ENCODE assay signal across 12 mouse cellular contexts in genomic region chrX:101126474-101126955, GRCm38 (mm10). TPM values are rescaled to one million over a fixed set of nuclear protein-coding genes. Genes with fewer than 3 reads are reported as not detected.
DNase-seq lines count a peak whose midpoint lies in the region; ATAC-seq and TF ChIP-seq lines count a peak whose summit lies in the region.
"Had no signal": no experiment of that assay in that cellular context is flagged by ENCODE, and none has a peak within 500 bp of the region (broad histone marks: within the 10 kb centered on the region; RNA-seq: fewer than 3 reads in every experiment).

No protein-coding gene starts in this region.

- ATAC-seq in kidney, embryonic 16.5 days (ENCODE audit: low FRiP score, low TSS enrichment) = peak; percentile 49; the same call in 1 of the 2 replicates
- ATAC-seq: forebrain, embryonic 13.5 days had no signal

- peak; percentile 12 to 27 for DNase-seq in lung, adult 18-20 months
- DNase-seq in lung, adult 2 months = no peak
- peak; percentile 14 to 22 for DNase-seq in heart, adult 9 months (ENCODE audit: low spot score in 2 of 2)
- peak; percentile 7 for DNase-seq in urinary bladder, postnatal 14 days (ENCODE audit: low spot score)
- DNase-seq in limb, embryonic 10.5 days (ENCODE audit: low spot score) = no peak
- DNase-seq in thymus, adult 18-20 months = no peak
- no peak for DNase-seq in left cerebral cortex, adult 9 months (ENCODE audit: low spot score in 2 of 2)
- DNase-seq: thymus, postnatal 14 days had no signal

- peak overlapping the region; percentile 16; the same call in 1 of the 2 replicates for H3K27ac ChIP-seq in kidney, embryonic 16.5 days (ENCODE audit: low read length)
- no peak overlapping the region for H3K27ac ChIP-seq in limb, embryonic 10.5 days
- H3K27ac ChIP-seq: forebrain, embryonic 13.5 days; liver, embryonic 15.5 days; neural tube, embryonic 15.5 days had no signal

- TF ChIP-seq CTCF in lung, adult 2 months (IDR thresholded peaks at IDR 0.05; ENCODE audit: insufficient read depth, low read length) = no peak

- no peak overlapping the region for H3K4me2 ChIP-seq in kidney, embryonic 16.5 days (replicated peaks; ENCODE audit: low read depth, low read length)
- H3K4me2 ChIP-seq: forebrain, embryonic 13.5 days; liver, embryonic 15.5 days; neural tube, embryonic 15.5 days had no signal

- H3K9ac ChIP-seq in kidney, embryonic 16.5 days (replicated peaks; ENCODE audit: low read length) = no peak overlapping the region
- H3K9ac ChIP-seq: forebrain, embryonic 13.5 days; liver, embryonic 15.5 days; neural tube, embryonic 15.5 days had no signal

- H3K27me3 ChIP-seq in kidney, embryonic 16.5 days (ENCODE audit: insufficient read depth, low read length) = no peaks in the 10 kb centered on the region; the same call in 1 of the 2 replicates
- peaks cover 36% of the 10 kb centered on the region; the same call in 1 of the 2 replicates for H3K27me3 ChIP-seq in limb, embryonic 10.5 days (ENCODE audit: low read depth, poor library complexity, severe bottlenecking)
- H3K27me3 ChIP-seq: forebrain, embryonic 13.5 days; liver, embryonic 15.5 days; neural tube, embryonic 15.5 days had no signal

- no peak overlapping the region for H3K4me3 ChIP-seq in lung, adult 2 months (replicated peaks; ENCODE audit: extremely low read depth, low read depth, low read length)
- no peak overlapping the region for H3K4me3 ChIP-seq in kidney, embryonic 16.5 days (ENCODE audit: low read length)
- no peak overlapping the region for H3K4me3 ChIP-seq in limb, embryonic 10.5 days
- H3K4me3 ChIP-seq: forebrain, embryonic 13.5 days; liver, embryonic 15.5 days; neural tube, embryonic 15.5 days had no signal

- 56% methylated on average over 7 of the region's 7 CpGs for WGBS in lung, adult 2 months
- WGBS in kidney, embryonic 16.5 days = 53% methylated on average over 7 of the region's 7 CpGs
- WGBS in limb, embryonic 10.5 days = 83% methylated on average over 7 of the region's 7 CpGs

- TF ChIP-seq POLR2A in lung, adult 2 months (IDR thresholded peaks at IDR 0.05; ENCODE audit: borderline replicate concordance, extremely low read depth, low read depth, low read length) = no peak

- H3K9me3 ChIP-seq in kidney, embryonic 16.5 days (ENCODE audit: low read length) = no peaks in the 10 kb centered on the region
- H3K9me3 ChIP-seq in limb, embryonic 10.5 days (replicated peaks) = no peaks in the 10 kb centered on the region
- H3K9me3 ChIP-seq: forebrain, embryonic 13.5 days; liver, embryonic 15.5 days; neural tube, embryonic 15.5 days had no signal

- H3K36me3 ChIP-seq in kidney, embryonic 16.5 days (ENCODE audit: insufficient read depth, low read length) = no peaks in the 10 kb centered on the region
- no peaks in the 10 kb centered on the region for H3K36me3 ChIP-seq in limb, embryonic 10.5 days
- H3K36me3 ChIP-seq: liver, embryonic 15.5 days; neural tube, embryonic 15.5 days had no signal

- no peaks in the 10 kb centered on the region; the same call in none of the 2 replicates for H3K4me1 ChIP-seq in lung, adult 2 months (ENCODE audit: control insufficient read depth, insufficient read depth, low read length)
- 0 out of 2 replicates have a peak, but pooled peaks cover 4% of the 10 kb centered on the region for H3K4me1 ChIP-seq in kidney, embryonic 16.5 days (ENCODE audit: insufficient read depth, low read length)
- H3K4me1 ChIP-seq in limb, embryonic 10.5 days = no peaks in the 10 kb centered on the region
- H3K4me1 ChIP-seq: forebrain, embryonic 13.5 days; liver, embryonic 15.5 days; neural tube, embryonic 15.5 days had no signal

RNA-seq across cellular contexts. Expression of gene Slc7a3, which starts 40.7 kb away (rescaled TPM):
- 1.3 and 2.7 TPM in 2 replicates for polyA plus RNA-seq in lung, adult 2 months (2012; rRNA removed)
- 2.2 and 2.6 TPM in 2 replicates for polyA plus RNA-seq in kidney, embryonic 16.5 days (2015; fragmentation: Nextera tagmentation; extraction: Ambion mirVana)
- 0.65 and 1.1 TPM in 2 replicates for polyA plus RNA-seq in limb, embryonic 10.5 days (2016; fragmentation: Nextera tagmentation; extraction: Ambion mirVana)

Comparison
In these comparisons a context has a peak if more than half of its experiments do, and no peak if none do; other contexts are left out.
1. DNase-seq: peak in lung, adult 18-20 months (2 of 2), heart, adult 9 months (2 of 2) and urinary bladder, postnatal 14 days (single experiment); none in lung, adult 2 months (single experiment), limb, embryonic 10.5 days (single experiment), thymus, adult 18-20 months (0 of 2) and left cerebral cortex, adult 9 months (0 of 2).